Mouse (Mus musculus) spleen, adult 12 weeks (tissue): Measurements from ENCODE around the gene Tmem150c.

ENCODE experiments used
- DNase-seq: peaks from one replicate; pipeline ENCODE4 v3.0.0; 2022; ENCODE audit warnings: low spot score

The Tmem150c gene

DNA sequence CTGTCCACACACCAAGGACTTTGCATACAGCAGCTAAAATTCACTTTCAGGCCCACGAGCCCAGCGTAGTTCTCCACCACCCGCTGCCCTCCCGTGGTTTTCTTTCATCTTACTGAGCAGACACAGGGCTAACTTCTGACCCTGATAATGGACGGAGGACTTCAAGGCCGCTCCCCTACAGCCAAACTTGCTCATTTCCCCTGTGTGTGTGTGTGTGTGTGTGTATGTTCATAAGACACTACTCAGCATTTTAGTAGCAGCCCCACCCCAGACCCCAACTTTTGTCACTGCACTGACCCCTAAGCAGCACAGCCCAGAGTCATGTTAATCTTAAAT, at the start of gene Tmem150c:
Gene Tmem150c, minus strand, starts transcription at position 171 of the 336 bp plus-strand sequence.
- DNase-seq = no peak

DNA sequence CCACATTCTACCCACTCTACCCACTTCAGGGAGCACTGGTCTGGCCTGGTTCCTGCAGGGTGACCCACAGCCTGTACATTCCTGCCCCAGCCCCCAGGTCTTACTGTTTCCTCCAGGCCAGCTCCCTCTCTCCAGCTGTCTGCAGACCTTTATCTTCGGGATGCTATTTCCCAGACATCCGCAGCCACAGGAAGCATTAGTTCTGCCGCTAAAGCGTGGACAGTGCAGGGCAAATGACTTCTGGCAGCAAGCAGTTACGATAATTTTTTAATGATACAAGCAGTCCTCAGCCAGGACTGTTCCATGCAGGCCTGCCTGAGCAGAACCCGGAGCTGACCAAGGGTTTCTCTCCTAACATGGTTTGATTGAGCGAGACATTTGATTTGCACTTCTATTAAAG, 49.5 kb upstream of the Tmem150c start:
- no peak for DNase-seq

DNA sequence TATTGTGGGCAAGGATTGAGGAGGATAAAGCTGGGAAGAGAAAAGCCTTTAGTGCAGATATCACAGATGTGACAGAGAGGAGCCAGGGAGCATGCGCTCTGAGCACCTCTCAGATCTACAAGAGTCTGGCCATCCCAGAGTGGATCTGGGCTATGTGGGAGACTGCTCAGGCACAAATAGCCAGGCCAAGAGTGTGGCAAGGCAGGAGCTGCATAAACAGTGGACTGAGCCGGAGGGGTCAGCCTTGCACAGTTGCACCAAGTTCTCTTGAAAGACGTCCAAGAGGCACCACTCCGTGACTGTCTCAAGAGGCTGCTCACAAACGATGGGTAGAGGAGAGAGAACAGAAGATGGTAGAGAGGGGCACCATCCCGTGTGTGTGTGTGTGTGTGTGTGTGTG, 47.1 kb upstream of the Tmem150c start:
- no peak for DNase-seq

DNA sequence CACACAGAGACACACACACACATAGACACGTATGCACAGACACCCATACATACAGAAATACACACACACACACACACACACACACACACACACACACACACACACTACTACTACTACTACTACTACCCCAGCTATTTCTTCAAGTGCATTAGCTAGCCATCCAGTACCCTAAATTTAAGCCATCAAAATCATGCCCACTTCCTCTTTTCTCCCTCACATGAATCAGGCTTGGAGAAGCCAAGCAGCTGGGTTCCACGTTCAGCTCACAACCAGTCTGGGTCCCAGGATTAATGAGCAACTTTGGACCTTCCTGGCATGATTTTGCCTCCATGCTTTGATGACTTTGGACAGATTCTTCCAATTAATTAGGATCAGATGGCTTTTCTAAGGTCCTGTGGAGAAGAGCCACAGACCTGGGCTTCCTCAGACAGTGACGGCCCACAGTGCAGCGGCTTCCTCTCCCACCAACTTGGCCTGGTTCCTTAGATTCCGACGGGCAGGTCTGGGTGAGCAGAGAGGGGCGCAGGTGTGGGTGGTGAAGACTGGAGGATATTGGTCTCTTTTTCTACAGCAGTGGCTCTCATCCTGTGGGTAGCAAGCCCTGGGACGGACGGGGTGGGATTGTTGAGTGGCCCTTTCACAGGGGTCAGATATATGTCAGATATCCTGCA, 46.0 kb upstream of the Tmem150c start:
- no peak for DNase-seq

DNA sequence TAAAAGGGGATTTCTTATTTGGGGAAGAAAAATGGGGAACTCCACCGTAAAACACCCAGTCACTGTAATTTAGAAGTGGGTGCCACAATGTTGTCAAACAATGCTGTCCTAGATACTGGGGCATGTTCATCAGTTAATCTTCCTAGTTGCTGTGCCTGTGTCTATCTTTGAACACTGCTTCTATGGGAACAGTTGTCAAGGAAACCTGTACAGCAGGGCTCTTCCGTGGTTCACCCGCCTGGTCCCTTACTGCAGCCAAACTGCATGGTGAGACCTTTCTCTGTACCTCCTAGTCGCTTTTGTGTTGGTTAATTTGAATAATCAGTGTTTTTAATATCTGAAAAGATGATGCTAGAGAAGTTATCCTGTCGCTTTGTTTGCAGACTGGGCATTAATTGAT, 41.2 kb upstream of the Tmem150c start:
- DNase-seq = no peak

DNA sequence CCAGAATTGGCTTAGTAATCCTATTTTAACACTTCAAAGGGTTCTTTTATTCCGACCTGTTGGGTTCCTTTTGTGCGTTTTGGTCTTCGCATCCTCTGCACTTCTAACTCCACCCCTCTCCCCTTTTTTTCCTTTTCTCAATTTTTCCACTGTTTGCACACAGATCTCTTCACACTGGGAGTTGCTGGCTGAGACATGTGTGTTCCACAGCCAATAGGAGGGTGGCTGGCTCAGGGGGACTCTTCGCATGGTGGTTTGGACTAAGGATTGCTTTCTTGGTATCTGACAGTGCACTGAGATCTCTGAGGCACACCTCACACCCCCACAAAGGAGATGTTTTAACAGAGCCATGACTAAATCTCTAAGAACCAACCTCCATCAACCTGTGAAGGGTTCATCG, 40.7 kb upstream of the Tmem150c start:
- no peak for DNase-seq

DNA sequence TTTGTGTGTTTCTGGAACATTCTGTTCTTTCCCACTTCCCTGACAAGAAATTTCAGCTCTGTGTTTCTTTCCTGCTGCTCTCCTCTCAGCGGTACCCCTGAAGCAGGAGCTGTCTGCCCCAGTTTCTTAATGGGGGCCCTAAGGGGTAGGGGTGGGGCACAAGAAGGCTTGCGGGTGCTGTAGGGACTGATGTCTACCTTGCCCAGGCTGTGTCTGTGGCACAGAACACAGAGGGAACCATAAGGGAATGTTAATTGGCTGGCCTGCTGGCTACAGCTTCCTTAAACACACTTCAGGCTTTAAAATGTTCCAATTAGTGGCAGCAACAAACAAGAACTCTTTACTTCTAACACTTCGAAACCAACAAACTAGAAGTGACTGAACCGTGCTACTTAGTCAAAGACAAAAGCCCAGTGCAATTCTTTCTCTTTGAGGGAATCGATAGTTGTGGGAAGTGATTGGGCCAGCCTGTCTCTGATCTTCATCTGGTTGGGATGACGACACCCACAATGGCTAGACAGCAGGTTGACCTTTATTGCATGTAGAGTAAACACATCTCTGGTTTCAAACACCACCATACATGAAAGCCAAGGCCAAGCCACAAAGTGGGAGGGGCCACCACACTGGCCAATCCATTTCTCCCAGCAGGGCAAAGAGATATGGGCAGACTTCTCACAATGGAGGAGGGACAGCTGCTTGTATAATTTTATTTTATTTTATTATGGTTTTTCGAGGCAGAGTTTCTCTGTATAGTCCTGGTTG, 39.7 kb upstream of the Tmem150c start:
- DNase-seq = no peak

DNA sequence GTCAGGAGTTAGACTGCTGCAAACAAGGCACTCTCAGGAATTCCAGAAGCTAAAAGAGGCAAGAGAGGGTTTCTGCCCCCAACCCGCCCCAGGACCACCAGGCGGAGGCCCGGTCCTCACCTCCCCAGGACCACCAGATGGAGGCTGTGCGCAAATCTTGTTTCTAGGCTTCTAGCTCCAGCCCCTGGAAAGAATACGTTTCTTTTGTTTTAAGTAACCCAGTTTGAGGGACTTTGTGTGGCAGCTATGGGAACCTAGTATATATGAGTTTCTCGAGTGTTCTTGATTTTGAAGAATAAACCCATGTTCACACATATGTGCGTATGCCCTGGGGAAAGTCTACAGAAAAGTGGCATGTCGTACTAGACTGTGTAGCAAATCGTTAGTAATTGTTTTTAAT, 37.9 kb upstream of the Tmem150c start:
- no peak for DNase-seq

DNA sequence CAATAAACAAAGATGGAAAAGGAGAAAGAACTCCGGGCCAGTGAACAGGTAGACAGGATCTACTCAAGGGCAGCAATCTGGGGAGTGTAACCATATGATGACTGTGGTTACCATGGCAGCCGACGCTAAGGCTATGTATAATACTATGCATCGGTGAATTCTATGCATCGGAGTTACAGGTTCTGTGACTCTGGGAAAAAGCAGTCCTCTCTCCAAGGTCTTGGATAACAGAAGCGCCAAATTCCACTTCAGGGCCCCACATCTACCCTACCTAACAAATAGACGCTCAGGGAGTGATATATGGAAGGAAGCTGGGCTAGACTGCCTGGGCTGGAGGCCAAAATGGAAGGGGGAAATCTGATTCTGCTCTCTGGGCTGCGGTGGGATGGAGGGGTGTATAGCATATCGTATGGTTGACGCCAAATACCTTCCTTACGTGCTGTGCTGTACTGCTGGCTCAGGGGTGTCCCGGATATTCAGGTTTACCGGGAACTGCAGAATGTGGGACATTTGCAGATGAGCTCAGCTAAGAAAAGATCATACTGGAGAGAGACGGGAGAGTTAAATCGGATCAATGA, 37.3 kb upstream of the Tmem150c start:
- DNase-seq = no peak

DNA sequence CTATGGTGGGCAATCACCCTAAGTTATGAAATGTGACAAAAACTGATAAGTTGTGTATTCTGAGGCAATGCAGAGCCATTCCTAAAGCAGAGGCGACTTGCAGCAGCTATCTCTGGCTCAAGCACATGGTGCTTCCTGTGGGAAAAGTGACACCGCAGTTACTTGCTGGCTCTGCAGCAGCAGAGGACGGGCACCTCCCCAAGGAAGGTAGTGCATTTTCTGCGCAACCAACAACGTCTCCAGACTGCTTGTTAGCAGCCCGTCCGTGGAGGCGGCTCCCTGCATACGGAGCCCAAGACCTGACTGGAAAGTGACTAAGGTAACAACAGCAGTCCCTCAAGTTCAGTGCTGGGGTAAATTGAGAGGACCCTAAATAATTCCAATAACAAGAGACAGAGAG, 36.8 kb upstream of the Tmem150c start:
- DNase-seq = no peak

DNA sequence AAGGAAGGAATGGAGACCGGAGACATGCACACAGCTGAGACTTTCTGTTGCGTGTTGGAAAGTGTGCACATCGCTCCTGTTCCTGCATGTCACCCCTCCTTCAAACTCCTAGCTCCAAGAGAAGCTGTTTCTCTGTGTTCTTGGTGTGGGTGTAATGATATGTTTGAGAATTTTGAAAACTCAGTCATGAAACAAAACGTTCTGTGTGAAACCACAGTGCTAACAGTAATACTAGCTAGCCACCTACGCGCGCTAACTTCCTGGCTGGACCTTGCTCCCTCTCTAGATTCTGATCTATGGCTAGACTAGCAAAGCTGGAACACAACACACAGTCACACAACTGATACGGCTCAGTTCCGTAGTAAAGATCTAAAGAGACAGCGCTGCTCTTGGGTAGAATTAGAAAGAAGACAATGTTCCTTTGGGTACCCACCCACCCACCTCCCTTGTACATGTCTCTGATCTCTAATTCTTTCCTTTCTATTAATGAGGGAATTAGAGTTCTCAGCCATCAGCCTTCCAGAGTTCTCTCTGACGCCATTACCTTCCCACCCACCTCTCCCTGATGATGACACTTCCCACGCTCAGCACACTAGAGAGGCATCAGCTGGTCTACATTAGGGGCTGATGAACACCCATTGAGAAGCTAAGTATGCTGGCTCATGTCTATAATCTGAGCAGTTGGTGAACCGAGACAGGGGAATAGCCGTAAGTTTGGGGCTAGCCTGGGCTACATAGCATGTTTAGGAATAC, 32.0 kb upstream of the Tmem150c start:
- no peak for DNase-seq

DNA sequence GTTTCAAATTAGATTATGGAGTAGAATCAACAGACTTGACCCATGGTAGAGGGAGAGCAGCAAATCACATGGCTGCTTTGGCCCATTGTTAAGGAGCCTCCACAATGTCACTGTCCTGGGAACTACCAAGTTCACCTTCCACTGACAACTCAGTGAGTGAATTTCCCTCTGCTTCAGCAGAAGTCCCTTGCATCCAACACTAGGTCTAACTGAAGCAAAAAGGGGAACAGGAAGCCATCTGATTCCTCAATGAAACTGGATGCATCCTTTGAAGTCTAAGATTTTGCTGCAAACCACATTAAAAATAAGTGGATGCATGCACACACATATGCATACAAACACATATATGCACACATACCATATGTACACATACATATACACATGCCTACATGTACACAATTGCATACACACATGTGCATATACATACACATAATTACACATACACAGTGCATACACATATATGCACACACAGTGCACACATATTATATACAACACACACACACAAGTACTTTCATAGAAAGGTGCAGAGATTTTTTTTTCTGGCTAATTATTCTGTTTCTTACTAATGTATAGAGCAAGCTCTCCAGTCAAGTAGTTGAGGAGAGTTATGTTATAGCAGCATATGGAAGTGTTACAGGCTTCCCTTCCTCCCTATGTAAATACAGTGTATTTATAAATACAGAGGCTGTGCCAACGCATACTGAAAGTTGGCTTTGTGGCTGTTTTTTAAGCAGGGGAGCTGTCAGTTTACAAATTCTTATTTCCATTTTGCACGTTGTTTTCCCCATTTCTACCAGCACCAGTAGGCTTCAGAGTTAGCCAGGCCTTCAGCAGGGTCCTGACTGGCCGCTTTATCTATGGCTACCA, 27.7 kb upstream of the Tmem150c start:
- DNase-seq = no peak

DNA sequence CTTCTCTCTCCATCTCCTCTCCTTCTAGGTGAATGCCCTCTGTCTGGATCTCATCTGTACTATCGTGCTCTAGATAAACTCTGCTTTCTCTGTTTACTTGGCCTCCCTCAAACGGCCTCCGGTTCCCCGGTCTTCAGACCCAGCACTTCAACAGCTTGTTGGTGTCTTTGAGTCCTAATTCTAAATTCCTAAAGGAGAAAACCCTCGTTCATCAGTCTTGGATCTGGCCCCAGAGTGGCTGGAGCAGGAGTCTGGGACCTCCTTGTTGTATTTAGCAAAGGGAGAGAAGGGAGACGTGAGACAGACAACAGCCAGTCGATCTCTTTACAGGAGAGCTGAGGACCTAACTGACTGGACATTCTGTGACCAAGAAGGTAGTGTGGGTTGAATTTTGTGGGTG, 27.0 kb upstream of the Tmem150c start:
- DNase-seq = no peak

DNA sequence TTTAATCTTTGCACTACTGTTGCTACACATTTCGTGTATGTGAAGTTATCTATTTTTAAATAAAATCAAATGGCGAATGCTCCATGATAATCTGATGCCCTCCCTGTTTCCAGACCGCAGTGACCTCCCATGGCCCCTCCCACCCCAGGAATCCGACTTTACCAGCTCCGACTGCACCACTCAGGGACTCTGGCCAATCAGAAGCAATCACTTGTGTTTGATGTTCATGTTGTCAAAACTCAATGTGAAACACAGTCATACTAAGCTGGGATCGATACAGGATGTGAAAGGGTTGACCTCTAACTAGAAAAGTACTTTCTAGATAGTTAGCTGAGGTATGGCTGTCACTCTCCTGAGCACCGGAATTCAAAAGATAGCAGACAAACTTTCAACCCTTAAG, 26.3 kb upstream of the Tmem150c start:
- no peak for DNase-seq

DNA sequence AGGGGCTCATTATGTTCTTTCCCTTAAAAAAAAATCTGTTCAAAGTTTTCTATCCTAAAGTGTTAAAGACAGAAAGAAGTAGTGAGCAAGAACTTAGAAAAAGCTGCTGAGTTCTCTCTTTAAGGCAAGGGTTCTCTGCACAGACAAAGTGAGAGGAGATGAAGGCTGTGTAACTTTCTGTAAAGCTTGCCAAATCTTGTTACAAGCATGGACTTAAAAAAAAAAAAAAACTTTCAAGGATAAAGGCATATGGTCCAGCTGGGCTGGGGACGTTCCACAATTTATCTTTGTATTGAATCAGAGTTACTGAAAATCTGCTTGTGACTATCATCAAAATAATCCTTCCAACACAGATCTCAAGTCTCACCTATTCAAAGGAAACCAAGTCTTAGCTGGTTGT, 21.4 kb upstream of the Tmem150c start:
- DNase-seq = no peak

DNA sequence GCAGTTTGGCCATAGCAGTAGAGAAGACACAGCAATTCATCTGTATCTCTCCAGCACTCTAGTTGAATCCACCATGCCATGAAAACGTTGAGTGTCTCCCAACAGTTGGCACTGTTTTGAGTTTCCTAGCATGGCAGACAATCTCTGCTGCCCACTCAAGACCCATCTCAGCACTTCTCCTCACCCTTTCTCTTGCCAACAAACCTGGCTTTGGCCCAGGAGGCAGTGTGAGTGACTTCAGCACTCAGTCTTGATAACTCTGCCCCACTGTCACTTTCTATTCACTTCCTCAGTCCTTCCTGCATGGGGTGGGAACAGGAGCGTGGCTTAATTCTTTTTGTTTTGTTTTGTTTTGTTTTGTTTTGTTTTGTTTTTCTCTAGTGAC, 19.2 kb upstream of the Tmem150c start:
- no peak for DNase-seq

DNA sequence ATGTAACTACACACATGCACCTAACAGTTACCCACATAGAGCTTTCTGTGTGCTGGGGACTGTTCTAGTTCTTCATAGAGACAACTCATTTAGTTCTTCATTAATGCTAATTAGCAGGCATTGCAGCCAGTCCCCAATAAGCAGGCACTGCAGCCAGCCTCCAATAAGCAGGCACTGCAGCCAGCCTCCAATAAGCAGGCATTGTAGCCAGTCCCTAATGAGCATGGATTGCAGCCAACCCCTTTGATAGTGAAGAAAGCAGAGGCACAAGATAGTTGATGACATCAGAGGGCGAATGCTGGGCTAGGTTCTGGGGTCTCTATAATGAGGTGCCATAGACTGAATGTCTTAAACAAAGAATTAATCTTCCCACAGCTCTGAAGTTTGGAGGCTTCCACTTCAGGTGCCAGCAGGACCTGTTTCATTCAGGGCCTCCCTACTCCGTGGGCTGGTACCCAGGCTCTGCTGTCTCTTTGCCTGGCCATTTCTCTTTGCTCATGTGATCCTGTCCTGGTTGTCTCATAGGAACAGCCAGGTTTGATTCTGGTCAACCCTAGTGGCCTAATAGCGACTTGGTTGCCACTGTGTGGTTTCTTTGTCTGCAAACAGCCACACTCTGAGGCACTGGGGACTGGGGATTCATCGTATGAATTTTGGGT, 18.6 kb upstream of the Tmem150c start:
- no peak for DNase-seq

DNA sequence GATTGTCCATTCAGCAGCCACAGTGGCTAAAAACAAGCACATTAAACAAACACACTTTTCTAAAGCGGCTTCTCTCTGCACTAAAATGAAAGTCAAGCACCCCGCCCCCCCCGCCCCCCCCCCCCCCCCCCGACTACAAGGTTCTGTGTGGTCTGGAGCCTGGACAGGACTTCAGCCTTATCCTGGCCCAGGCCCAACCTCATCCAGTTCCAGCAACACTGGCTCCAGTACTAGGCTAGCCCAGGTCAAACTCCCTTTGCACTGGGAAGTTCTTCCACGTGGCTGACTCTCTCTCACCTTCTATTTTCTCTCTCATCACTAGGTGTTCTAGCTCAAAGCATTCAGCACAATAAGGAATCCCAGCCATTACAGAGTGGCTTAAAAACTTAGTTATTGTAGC, 17.9 kb upstream of the Tmem150c start:
- no peak for DNase-seq

DNA sequence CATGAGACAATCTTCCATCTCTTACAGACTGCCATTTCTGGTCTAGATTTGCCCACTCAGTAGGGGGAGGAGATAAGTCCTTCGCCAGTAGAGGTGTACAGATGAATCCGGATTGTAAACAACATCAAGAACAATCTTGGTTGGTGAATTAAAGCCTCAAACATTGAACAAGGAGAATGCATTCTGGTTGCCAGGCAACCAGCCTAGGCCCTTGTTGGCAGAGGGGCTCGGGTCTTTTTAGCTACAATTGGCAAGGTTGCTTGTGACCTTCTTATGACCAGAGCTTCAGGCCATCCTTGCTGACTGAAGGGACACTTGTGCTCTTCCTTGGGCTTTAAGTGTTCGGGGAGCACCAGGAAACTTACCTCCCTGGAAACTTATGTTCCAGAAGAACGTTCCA, 16.5 kb upstream of the Tmem150c start:
- DNase-seq = no peak

DNA sequence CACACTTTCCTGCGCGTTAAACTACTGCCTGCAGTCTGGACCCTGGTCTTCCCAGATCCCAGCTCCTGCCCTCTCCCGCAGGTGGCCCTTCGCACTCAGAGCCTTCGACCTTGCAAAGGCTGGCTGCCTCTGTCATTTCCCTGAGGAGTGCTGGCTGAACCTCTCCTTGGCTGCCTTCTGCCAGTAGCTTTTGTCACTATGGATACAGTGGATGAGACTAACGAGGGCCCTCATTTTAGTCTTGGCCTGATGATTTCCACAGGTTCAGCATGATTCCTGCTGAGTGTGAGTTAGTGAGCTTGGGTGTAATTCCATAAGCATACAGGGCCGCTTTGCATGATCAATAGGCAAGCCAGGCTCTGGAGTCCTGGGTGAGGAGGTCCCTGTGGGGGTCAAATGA, 16.0 kb upstream of the Tmem150c start:
- DNase-seq = no peak

DNA sequence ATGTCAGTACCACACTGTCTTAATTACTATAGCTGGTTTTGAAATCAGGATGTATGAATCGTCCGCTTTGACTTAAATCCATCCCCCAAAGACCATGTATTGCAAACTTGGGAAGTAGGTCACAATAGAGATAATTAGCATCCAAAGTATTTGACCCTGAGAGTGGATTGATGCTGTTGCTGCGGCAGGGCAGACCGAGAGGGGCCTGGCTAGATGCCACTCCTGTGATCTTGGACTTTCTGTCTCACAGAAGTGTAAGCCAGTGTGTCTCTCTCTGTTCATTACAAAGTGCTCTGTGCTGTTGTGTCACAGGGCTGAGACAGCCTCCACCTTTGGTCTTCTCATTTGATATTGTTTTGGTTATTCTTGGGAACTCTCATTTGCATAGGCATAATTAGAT, 12.5 kb upstream of the Tmem150c start:
- DNase-seq = no peak
